Mouse (Mus musculus) intestine, embryonic 16.5 days (tissue): Measurements from ENCODE around the gene Lmo7. TPM values are rescaled to one million over a fixed set of nuclear protein-coding genes. Genes with fewer than 3 reads are reported as not detected.

ENCODE experiments used
- ATAC-seq: fragments of 200-750 bp; cut with Nextera tagmentation; 2 replicates; pipeline ENCODE4 v1.8.0; 2017; ENCODE audit warnings: moderate TSS enrichment, moderate library complexity
- H3K27ac ChIP-seq: fragments of 300-500 bp; sonication (generic); 2 replicates; pipeline ENCODE4 v1.5.1; 2014; ENCODE audit warnings: mild to moderate bottlenecking, low read length
- H3K27me3 ChIP-seq: fragments of 300-500 bp; sonication (generic); replicated peaks from 2 replicates; pipeline ENCODE4 v1.6.1; 2014; ENCODE audit warnings: low read length, control low read depth, mixed read lengths; ENCODE audit not compliant: control insufficient read depth, insufficient read depth
- H3K36me3 ChIP-seq: fragments of 300-500 bp; sonication (generic); 2 replicates; pipeline ENCODE4 v1.6.1; 2014; ENCODE audit warnings: low read length, control low read depth; ENCODE audit not compliant: control insufficient read depth, insufficient read depth
- H3K4me1 ChIP-seq: fragments of 300-500 bp; sonication (generic); 2 replicates; pipeline ENCODE4 v1.6.1; 2014; ENCODE audit warnings: low read length, control low read depth, mixed read lengths; ENCODE audit not compliant: control insufficient read depth, insufficient read depth
- H3K4me2 ChIP-seq: fragments of 300-500 bp; sonication (generic); 2 replicates; pipeline ENCODE4 v1.6.1; 2014; ENCODE audit warnings: low read depth, low read length, control low read depth
- H3K4me3 ChIP-seq: fragments of 300-500 bp; sonication (generic); 2 replicates; pipeline ENCODE4 v1.5.1; 2014; ENCODE audit warnings: mild to moderate bottlenecking, low read length
- H3K9ac ChIP-seq: fragments of 300-500 bp; sonication (generic); 2 replicates; pipeline ENCODE4 v1.6.1; 2014; ENCODE audit warnings: low read depth, low read length
- H3K9me3 ChIP-seq: fragments of 300-500 bp; sonication (generic); 2 replicates; pipeline ENCODE4 v1.6.1; 2016; ENCODE audit warnings: low read length, control low read depth; ENCODE audit not compliant: control insufficient read depth
- WGBS: fragments of 180-500 bp; shearing (Covaris S2); extraction: QIAGEN DNeasy Blood & Tissue Kit; methylation state at CpG from one replicate; pipeline ENCODE4 v1.1.7; 2014; 5-methylcytosine and 5-hydroxymethylcytosine counted together
- polyA plus RNA-seq: library from polyadenylated mRNA; unstranded; fragments of >200 nt; fragmentation: Nextera tagmentation; extraction: Ambion mirVana; gene quantifications from 2 replicates; pipeline ENCODE4 v1.2.1, GENCODE M21; 2015

Lmo7 gene
- polyA plus RNA-seq, 1 experiment from 2014 or later: 19.4 TPM

DNA sequence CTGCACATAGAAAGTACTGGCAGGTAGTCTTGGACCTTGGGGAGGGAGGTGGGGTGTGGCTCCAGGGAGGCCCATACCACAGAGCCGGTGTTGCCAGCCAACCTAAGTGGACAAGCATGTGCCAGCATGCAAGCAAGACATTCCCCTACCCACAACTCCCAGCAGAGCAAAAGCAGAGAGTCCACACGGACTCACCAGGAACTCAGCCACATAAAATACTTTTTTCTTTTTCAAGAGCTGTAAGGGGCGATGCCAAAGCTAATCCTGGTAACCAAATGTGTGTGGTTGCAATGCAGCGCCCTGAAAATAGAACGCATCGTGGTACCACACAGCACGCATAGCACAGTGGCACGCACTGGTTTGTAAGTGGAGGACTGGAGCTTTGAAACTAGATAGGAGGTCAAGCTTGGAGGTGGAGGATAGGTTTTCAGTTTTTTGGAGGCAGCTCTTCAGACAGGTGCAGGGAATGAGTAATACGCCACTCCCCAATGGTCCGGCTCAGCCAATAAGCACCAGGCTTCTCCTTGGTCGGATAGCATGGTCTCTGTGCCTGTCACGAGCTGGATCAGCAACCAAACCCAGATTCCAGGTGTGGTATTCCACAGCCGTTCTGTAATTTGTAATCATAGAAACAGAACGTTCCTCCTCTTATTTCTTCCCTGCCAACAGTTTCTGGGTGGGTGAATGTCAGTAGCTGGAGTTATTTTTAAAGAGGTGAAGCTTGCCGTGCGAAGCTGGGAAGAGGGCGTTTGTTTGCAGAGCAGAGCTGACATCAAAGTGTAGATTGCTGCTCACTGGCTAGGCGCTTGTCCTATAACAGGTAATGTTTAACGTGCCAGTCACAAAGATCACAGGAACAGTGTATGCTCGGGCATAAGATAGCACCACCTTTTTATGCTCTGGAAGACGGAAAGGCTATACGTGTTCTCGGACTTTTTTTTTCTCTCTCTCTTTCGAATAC, 110.3 kb downstream of the Lmo7 start:
- Histone ChIP-seq H3K4me3 (peak overlapping the region; percentile 34), H3K36me3 (no peaks in the 10 kb centered on the region), H3K9me3 (no peaks in the 10 kb centered on the region), H3K27ac (peak overlapping the region; percentile 87), H3K27me3 (no peaks in the 10 kb centered on the region), H3K9ac (peak overlapping the region; percentile 32; the same call in 1 of the 2 replicates), H3K4me1 (0 out of 2 replicates have a peak, but pooled peaks cover 3% of the 10 kb centered on the region), H3K4me2 (peak overlapping the region; percentile 44)
- ATAC-seq: peak; percentile 95
- 51% methylated on average over 24 of the region's 24 CpGs for WGBS

DNA sequence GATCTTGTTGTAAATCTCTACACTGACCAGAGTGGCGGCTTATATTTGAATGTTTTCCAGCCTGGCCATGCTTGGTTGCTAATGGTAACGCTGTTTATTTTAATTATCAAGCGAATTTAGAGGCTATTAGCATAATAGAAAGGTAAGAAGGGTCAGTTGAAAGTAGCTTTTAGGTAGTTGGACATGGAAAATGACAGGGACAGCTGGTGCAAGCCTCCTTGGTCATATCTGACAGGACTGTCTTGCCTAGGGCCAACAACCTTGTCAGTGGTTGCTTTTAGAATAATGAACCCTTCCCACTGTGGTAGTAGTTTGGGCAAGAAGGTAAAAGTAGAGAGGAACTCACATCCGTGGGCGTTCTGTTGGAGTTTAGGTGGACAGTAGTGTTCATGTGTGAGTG, 111.5 kb downstream of the Lmo7 start:
- WGBS: 67% methylated on average over 5 of the region's 5 CpGs
- H3K4me3 ChIP-seq: peak overlapping the region; percentile 53
- no peaks in the 10 kb centered on the region for H3K9me3 ChIP-seq
- H3K9ac ChIP-seq: peak overlapping the region; percentile 68
- H3K27ac ChIP-seq: peak overlapping the region; percentile 91
- peak overlapping the region; percentile 27; the same call in 1 of the 2 replicates for H3K4me2 ChIP-seq
- H3K4me1 ChIP-seq: 0 out of 2 replicates have a peak, but pooled peaks cover 5% of the 10 kb centered on the region
- ATAC-seq: no peak
- H3K36me3 ChIP-seq: no peaks in the 10 kb centered on the region
- H3K27me3 ChIP-seq: no peaks in the 10 kb centered on the region

- H3K9ac ChIP-seq: peak overlapping the region; percentile 31
- 0 out of 2 replicates have a peak, but pooled peaks cover 5% of the 10 kb centered on the region for H3K4me1 ChIP-seq
- H3K4me2 ChIP-seq: peak overlapping the region; percentile 50
- ATAC-seq: no peak
- WGBS: 57% methylated on average over 6 of the region's 6 CpGs
- H3K27ac ChIP-seq: peak overlapping the region; percentile 6
- peak overlapping the region; percentile 53 for H3K4me3 ChIP-seq
- H3K9me3 ChIP-seq: no peaks in the 10 kb centered on the region
- H3K27me3 ChIP-seq: no peaks in the 10 kb centered on the region
- H3K36me3 ChIP-seq: no peaks in the 10 kb centered on the region
Measured at GRCm38 (mm10) chr14:101842521-101842920, 112.8 kb downstream of the Lmo7 start.

- Histone ChIP-seq H3K4me1 (0 out of 2 replicates have a peak, but pooled peaks cover 6% of the 10 kb centered on the region), H3K4me3 (peak overlapping the region; percentile 20), H3K9me3 (no peaks in the 10 kb centered on the region), H3K4me2 (peak overlapping the region; percentile 50), H3K9ac (peak overlapping the region; percentile 54), H3K36me3 (no peaks in the 10 kb centered on the region), H3K27me3 (no peaks in the 10 kb centered on the region), H3K27ac (peak overlapping the region; percentile 47; the same call in 1 of the 2 replicates)
- no peak for ATAC-seq
- WGBS: 78% methylated on average over 17 of the region's 17 CpGs
Measured at GRCm38 (mm10) chr14:101843443-101843842, 113.7 kb downstream of the Lmo7 start.

DNA sequence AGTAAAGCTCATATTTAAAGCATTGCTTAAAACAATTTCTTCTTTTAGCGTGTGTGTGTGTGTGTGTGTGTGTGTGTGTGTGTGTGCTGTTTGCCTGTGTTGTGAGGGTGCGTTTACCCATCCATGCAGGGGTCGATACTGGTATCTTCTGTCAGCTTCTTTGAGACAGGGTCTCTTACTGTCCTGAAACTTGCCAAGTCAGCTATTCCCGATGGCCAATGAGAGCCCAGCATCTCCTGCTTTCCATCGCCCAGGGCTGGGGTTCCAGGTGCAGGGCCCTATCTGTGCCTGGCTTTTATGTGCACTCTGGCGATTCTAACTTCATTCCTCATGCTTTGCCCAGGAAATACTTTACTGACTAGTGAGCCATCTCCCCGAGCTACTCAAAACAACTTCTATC, 114.7 kb downstream of the Lmo7 start:
- ATAC-seq: no peak
- no peak overlapping the region for H3K27ac ChIP-seq
- H3K4me3 ChIP-seq: no peak overlapping the region
- H3K9ac ChIP-seq: no peak overlapping the region
- no peak overlapping the region for H3K4me2 ChIP-seq
- WGBS: 65% methylated on average over 7 of the region's 7 CpGs
- H3K9me3 ChIP-seq: no peaks in the 10 kb centered on the region
- 0 out of 2 replicates have a peak, but pooled peaks cover 10% of the 10 kb centered on the region for H3K4me1 ChIP-seq
- H3K27me3 ChIP-seq: no peaks in the 10 kb centered on the region
- H3K36me3 ChIP-seq: no peaks in the 10 kb centered on the region

DNA sequence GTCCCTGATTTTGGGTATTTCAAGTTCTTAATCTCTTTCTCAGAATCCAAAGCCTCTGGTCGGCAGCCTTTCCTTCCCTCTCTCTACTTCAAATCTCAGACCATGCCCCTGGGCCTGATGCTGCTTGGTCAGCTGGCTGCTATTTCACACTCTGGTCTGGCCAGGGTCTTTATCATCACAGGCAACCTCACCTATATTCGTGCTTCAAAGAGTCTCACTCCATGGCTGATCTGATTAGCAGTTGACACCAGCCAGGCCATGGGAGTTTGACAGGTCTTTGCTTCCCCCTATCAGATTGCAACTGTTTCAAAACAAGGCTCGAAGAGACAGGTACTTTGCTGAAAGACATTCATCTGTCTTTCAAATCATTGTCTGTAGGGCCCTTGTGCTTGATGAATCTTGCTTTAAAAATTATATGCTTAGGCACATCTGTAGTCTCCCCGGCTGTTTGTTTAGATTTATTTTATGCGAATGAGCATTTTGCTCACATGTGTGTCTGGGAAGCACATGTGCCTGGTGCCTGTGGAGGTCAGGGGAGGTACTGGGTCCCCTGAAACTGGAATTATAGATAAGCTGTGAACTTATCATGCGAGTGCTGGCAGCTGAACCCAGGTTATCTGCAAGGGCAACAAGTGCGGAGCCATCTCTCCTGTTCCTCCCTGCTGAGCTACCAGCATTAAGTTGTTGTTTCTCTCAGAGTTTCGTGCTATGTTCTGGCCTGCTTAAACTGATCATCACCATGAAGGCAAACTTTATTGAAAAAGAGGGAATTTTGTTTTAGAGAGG, 116.5 kb downstream of the Lmo7 start:
- H3K9ac ChIP-seq: peak overlapping the region; percentile 16; the same call in 1 of the 2 replicates
- H3K4me2 ChIP-seq: no peak overlapping the region
- peak overlapping the region; percentile 4; the same call in 1 of the 2 replicates for H3K27ac ChIP-seq
- 0 out of 2 replicates have a peak, but pooled peaks cover 10% of the 10 kb centered on the region for H3K4me1 ChIP-seq
- no peaks in the 10 kb centered on the region for H3K36me3 ChIP-seq
- ATAC-seq: peak; percentile 39
- no peaks in the 10 kb centered on the region for H3K27me3 ChIP-seq
- 46% methylated on average over 8 of the region's 8 CpGs for WGBS
- H3K9me3 ChIP-seq: no peaks in the 10 kb centered on the region
- H3K4me3 ChIP-seq: no peak overlapping the region

DNA sequence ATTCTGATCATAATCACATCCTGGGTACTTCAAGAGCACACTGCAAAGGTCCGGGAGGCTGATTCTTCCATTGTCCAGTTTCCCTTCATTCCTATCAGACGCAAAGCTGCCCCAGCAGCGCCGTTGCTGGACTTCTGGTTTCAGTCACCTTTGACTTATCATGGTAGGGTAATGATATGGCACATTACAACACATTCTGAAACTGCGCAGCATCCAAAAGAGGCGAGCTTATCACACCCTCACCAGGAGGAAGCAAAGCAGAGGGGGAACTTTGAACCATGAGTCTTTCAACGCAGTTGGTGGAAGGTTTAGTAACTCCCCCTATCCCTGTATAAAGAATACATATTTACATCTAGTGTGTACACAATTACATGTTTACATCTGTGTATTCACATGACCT, 117.8 kb downstream of the Lmo7 start:
- no peaks in the 10 kb centered on the region for H3K9me3 ChIP-seq
- H3K27ac ChIP-seq: no peak overlapping the region
- 63% methylated on average over 7 of the region's 7 CpGs for WGBS
- no peak overlapping the region for H3K9ac ChIP-seq
- no peaks in the 10 kb centered on the region for H3K36me3 ChIP-seq
- no peak overlapping the region for H3K4me2 ChIP-seq
- 0 out of 2 replicates have a peak, but pooled peaks cover 10% of the 10 kb centered on the region for H3K4me1 ChIP-seq
- peak; percentile 84 for ATAC-seq
- H3K27me3 ChIP-seq: no peaks in the 10 kb centered on the region
- H3K4me3 ChIP-seq: no peak overlapping the region

DNA sequence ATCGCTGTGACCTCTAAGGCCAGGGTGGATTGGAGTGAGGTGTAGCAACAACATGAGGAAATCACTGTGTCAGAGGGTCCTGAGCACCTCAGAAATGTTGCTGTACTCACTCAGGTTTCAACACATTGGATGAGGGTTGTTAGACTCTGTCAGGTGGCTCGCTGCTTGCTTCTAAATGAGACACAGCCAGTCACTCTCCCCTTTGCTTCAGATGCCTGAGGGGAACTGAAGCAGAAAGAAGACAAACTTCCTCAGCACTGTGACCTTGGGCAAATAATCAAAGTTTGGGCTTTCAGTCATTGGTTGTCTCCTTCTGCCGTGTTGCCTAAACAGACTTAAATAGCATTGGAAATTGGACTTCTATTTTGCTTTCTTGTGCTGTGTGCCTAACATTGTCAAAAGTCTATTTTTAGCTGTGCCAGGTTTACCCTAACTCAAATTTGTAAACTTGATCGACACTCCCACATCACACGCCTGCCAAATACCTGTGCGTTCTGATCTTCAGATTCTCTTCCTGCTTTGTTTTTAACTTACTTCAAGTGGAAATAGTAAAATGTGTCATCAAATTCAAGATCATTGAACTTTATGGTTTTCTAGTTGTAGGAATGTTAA, 122.9 kb downstream of the Lmo7 start:
- Histone ChIP-seq H3K9ac (no peak overlapping the region), H3K4me2 (no peak overlapping the region), H3K27me3 (no peaks in the 10 kb centered on the region), H3K36me3 (no peaks in the 10 kb centered on the region), H3K27ac (peak overlapping the region; percentile 79), H3K9me3 (no peaks in the 10 kb centered on the region), H3K4me1 (peaks cover 11% of the 10 kb centered on the region; the same call in 1 of the 2 replicates), H3K4me3 (no peak overlapping the region)
- no peak for ATAC-seq
- WGBS: 65% methylated on average over 6 of the region's 6 CpGs
